Mouse (Mus musculus) small intestine, adult 2 months (tissue): Measurements from ENCODE around the gene Adcy2.

Source experiments
- CTCF ChIP-seq: fragments of 200-500 bp; IDR thresholded peaks from 2 replicates; pipeline ENCODE4 v1.5.1; 2012; ENCODE audit warnings: low read depth, mild to moderate bottlenecking, control low read depth, inconsistent platforms, low read length, moderate library complexity, mixed read lengths; ENCODE audit not compliant: insufficient replicate concordance, insufficient read length; ENCODE audit errors: extremely low read depth
- POLR2A ChIP-seq: fragments of 200-500 bp; IDR thresholded peaks from 2 replicates; pipeline ENCODE4 v1.6.1; 2012; ENCODE audit warnings: low read depth, mild to moderate bottlenecking, control low read depth, inconsistent platforms, low read length, moderate library complexity

DNA sequence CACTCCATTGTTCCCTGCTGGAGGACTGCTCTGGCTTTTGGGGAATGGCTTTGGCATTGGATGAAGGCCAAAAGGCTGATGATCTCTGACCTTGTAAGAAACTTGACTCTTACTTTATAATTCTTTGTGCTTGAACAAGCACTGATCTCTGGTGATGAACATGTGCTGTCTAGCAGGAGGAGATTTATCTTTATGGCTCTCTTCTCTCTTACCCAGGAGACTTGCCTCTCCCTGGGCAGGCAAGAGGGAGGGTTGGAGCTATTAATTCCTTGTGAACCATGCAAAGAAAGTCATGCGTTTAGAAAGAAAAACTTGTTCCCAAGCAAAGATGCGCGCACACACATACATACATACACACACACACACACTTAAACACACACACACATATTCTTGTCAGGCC is 188.2 kb downstream of the Adcy2 start:
- TF ChIP-seq CTCF (no peak), POLR2A (no peak)
